Mouse (Mus musculus) bone marrow macrophage, adult 2 months (primary cell): Measurements from ENCODE around the gene Zcchc17.

Experiments
- CTCF ChIP-seq: IDR thresholded peaks from 2 replicates; pipeline ENCODE4 v1.5.1; 2012; ENCODE audit warnings: low read depth, mild to moderate bottlenecking, low read length, moderate library complexity
- POLR2A ChIP-seq: IDR thresholded peaks from 2 replicates; pipeline ENCODE4 v1.6.1; 2012; ENCODE audit warnings: mild to moderate bottlenecking, low read depth, low read length, borderline replicate concordance

- TF ChIP-seq CTCF (no peak), POLR2A (no peak)
Observed at GRCm38 (mm10) chr4:130316691-130317090, 43.1 kb downstream of the Zcchc17 start.
